Mouse (Mus musculus): Measurements from ENCODE around the gene Serpinb9b.

DNA sequence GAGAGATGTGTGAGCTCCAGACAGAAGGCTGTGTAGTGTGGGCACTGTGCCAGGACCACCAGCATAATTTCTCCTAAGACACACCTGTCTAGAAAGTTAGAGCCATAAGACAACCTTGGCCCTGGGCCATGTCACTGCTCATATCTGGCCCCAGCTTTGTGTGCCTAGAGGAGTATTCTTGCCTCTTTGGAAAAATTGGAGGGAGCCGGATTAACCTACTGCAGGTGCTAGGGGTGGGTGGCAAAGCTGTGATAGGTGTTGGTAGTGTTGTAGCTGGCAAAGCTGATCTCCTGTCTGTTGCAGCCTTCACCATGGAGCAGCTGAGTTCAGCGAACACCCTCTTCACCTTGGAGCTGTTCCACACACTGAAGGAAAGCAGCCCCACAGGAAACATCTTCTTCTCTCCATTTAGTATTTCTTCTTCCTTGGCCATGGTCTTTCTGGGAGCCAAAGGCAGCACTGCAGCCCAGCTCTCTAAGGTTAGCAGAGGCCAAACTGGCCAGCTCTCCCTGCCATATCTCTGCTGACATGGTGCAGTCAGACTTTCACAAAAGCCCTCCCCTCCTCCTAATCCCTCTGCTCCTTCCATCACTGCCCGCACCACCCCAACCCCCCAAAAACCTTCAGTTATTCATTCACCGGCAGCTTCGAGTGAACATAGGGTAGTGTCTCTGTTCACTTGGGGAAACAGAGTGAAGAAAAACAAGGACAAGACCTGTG is 57.9 kb downstream of the Serpinb9b start:
- TF ChIP-seq EP300 (IDR thresholded peaks at IDR 0.05; ENCODE audit: low read depth) (no peak), CTCF (IDR thresholded peaks at IDR 0.05; ENCODE audit: low read depth) (no peak)
